Mouse (Mus musculus) forebrain, embryonic 10.5 days (tissue): ENCODE results near the gene Sept3. TPM values are rescaled to one million over a fixed set of nuclear protein-coding genes. Genes with fewer than 3 reads are reported as not detected.

Source experiments
- DNase-seq: peaks from one replicate; pipeline ENCODE4 v3.0.0-alpha.2; 2017; ENCODE audit warnings: low spot score; ENCODE audit errors: extremely low spot score
- H3K27ac ChIP-seq: fragments of 300-500 bp; sonication (generic); 2 replicates; pipeline ENCODE4 v1.5.1; 2016; ENCODE audit warnings: mild to moderate bottlenecking
- H3K27me3 ChIP-seq: fragments of 300-500 bp; sonication (generic); 2 replicates; pipeline ENCODE4 v1.6.1; 2016; ENCODE audit warnings: mild to moderate bottlenecking; ENCODE audit not compliant: poor library complexity, severe bottlenecking
- H3K36me3 ChIP-seq: fragments of 300-500 bp; sonication (generic); replicated peaks from 2 replicates; pipeline ENCODE4 v1.6.1; 2016; ENCODE audit warnings: mild to moderate bottlenecking, moderate library complexity
- H3K4me1 ChIP-seq: fragments of 300-500 bp; sonication (generic); 2 replicates; pipeline ENCODE4 v1.6.1; 2016
- H3K4me3 ChIP-seq: fragments of 300-500 bp; sonication (generic); 2 replicates; pipeline ENCODE4 v1.5.1; 2016; ENCODE audit warnings: mild to moderate bottlenecking, moderate library complexity
- H3K9me3 ChIP-seq: fragments of 300-500 bp; sonication (generic); 2 replicates; pipeline ENCODE4 v1.6.1; 2016; ENCODE audit warnings: mild to moderate bottlenecking, moderate library complexity
- WGBS: fragments of 180-500 bp; shearing (Covaris S2); methylation state at CpG from one replicate; pipeline ENCODE4 v1.1.7; 2016; 5-methylcytosine and 5-hydroxymethylcytosine counted together
- polyA plus RNA-seq: library from polyadenylated mRNA; unstranded; fragments of >200 nt; fragmentation: Nextera tagmentation; extraction: Ambion mirVana; gene quantifications from 2 replicates; pipeline ENCODE4 v1.2.1, GENCODE M21; 2016

Gene Sept3
- polyA plus RNA-seq, 1 experiment from 2014 or later: 62.5 TPM

DNA sequence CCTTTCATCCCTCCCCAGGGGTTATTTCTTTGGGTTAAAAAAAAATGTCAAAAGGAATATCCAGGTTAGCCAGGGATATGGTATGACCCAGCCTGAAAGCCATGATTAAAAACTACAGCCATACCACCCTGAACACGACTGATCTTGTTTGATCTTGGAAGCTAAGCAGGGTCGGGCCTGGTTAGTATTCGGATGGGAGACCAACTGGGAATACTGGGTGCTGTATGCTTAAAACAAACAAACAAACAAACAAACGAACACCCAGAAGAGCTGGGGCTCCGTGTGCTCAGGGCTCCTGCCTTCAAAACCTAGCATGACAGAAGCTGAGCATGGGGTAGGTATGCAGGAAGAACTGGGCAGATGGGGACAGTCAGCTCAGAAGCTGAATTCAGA lies 67.8 kb downstream of the Sept3 start:
- DNase-seq: no peak
- Histone ChIP-seq H3K4me1 (peaks cover 59% of the 10 kb centered on the region), H3K27me3 (peaks cover 33% of the 10 kb centered on the region), H3K27ac (peak overlapping the region; percentile 59; the same call in 1 of the 2 replicates), H3K36me3 (peaks cover 5% of the 10 kb centered on the region), H3K4me3 (no peak overlapping the region), H3K9me3 (no peaks in the 10 kb centered on the region)
- 81% methylated on average over 5 of the region's 5 CpGs for WGBS

DNA sequence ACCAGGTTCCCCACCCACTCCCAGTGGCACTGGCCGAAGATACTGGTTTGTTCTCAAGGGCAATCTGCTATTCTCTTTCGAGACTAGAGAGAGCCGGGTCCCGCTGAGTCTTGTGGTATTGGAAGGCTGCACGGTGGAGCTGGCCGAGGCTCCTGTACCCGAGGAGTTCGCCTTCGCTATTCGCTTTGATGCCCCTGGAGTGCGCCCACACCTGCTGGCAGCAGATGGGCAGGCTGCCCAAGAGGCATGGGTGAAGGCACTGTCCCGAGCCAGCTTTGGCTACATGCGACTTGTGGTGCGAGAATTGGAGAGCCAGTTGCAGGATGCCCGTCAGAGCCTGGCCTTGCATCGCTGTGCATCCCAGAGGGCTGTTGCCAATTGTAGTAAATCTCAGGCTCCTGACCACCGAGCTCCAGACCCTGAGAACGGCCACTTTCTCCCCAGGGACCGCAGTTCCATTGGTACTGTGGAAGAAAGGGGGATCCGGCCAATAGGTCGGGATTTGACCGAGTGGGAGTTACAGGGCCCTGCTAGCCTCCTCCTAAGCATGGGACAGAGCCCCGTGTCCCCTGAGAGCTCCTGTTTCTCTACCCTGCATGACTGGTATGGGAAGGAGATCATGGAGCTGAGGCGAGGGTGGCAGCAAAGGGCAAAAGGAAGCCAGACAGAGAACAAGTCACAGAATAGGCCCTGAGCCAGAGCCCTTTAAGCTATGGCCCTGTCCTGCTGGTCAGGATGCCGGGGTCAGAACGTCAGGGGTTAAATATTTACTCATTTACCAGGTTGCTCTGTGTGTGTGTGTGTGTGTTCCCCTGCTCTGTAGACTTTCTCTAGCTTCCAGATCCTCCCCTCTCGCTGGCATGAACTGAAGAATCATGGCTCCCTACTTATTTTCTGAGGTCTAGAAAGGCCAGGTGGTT lies 68.9 kb downstream of the Sept3 start:
- Histone ChIP-seq H3K27ac (peak overlapping the region; percentile 1), H3K4me1 (peaks cover 52% of the 10 kb centered on the region)

More for the DNA sequence above, 68.9 kb downstream of the Sept3 start:
- Histone ChIP-seq H3K27me3 (peaks cover 33% of the 10 kb centered on the region), H3K9me3 (no peaks in the 10 kb centered on the region), H3K36me3 (peaks cover 16% of the 10 kb centered on the region), H3K4me3 (no peak overlapping the region)
- peak; percentile 13 for DNase-seq
- WGBS: 92% methylated on average over 27 of the region's 27 CpGs

Other genes with a start within 250 kb of the Sept3 start
- 35.2 and 36.5 TPM in 2 replicates for gene Desi1, start 241.0 kb upstream of the Sept3 start, polyA plus RNA-seq
- 386 and 402 TPM in 2 replicates for gene Snu13, start 227.3 kb upstream of the Sept3 start, polyA plus RNA-seq
- not detected in 2 replicates for gene 4930407I10Rik, start 215.7 kb upstream of the Sept3 start, polyA plus RNA-seq
- gene Mei1, start 204.9 kb upstream of the Sept3 start, polyA plus RNA-seq: 0.06 and 0.11 TPM in 2 replicates
- 22.9 and 24.0 TPM in 2 replicates for gene Ccdc134, start 147.0 kb upstream of the Sept3 start, polyA plus RNA-seq
- gene Srebf2, start 127.7 kb upstream of the Sept3 start, polyA plus RNA-seq: 207 and 227 TPM in 2 replicates
- 0.87 and 0.95 TPM in 2 replicates for gene Shisa8, start 62.1 kb upstream of the Sept3 start, polyA plus RNA-seq
- 0.18 TPM in 1 of 2 replicates, not detected in the other for gene Tnfrsf13c, start 50.5 kb upstream of the Sept3 start, polyA plus RNA-seq
- gene Cenpm, start 30.1 kb upstream of the Sept3 start, polyA plus RNA-seq: 95.1 and 97.3 TPM in 2 replicates
- gene 1500009C09Rik, start 22.5 kb upstream of the Sept3 start, polyA plus RNA-seq: 0.26 TPM in 1 of 2 replicates, not detected in the other
- gene Wbp2nl, start 24.1 kb downstream of the Sept3 start, polyA plus RNA-seq: 0.10 and 0.11 TPM in 2 replicates
- 20.5 and 20.8 TPM in 2 replicates for gene Naga, start 64.0 kb downstream of the Sept3 start, polyA plus RNA-seq
- gene Pheta2, start 64.0 kb downstream of the Sept3 start, polyA plus RNA-seq: 3.7 and 4.3 TPM in 2 replicates
- gene Smdt1, start 64.1 kb downstream of the Sept3 start, polyA plus RNA-seq: 218 and 236 TPM in 2 replicates
- gene Ndufa6, start 79.4 kb downstream of the Sept3 start, polyA plus RNA-seq: 228 and 249 TPM in 2 replicates
- 3.0 and 3.8 TPM in 2 replicates for gene Cyp2d22, start 105.4 kb downstream of the Sept3 start, polyA plus RNA-seq
- not detected in 2 replicates for gene Cyp2d11, start 119.1 kb downstream of the Sept3 start, polyA plus RNA-seq
- gene Cyp2d10, start 132.3 kb downstream of the Sept3 start, polyA plus RNA-seq: not detected in 2 replicates
- not detected in 2 replicates for gene Cyp2d9, start 158.5 kb downstream of the Sept3 start, polyA plus RNA-seq